ENCODE assay signal across 8 mouse cellular contexts in the genomic region with DNA sequence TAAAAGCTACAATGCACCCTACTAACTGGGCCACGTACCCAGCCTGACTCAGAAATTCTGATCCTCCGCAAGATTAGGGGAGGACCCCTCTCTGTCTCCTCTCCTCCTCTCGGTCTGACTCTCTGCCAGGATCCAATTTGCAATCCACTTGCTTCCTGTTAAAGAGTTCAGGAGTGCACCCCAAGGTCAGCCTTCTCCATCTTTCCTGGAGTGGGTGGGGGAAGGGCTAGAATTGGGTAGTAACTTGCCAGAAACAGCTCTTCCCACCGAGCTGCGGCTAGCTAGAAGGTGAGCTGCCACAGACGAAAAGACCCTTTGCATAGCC. TPM values are rescaled to one million over a fixed set of nuclear protein-coding genes. Genes with fewer than 3 reads are reported as not detected.
DNase-seq lines count a peak whose midpoint lies in the region; ATAC-seq and TF ChIP-seq lines count a peak whose summit lies in the region.

No protein-coding gene starts in this region.

- no peaks in the 10 kb centered on the region for H3K36me3 ChIP-seq in limb, embryonic 13.5 days
- no peaks in the 10 kb centered on the region for H3K36me3 ChIP-seq in midbrain, postnatal 0 days (ENCODE audit: insufficient read depth, low read length)

- no peaks in the 10 kb centered on the region for H3K9me3 ChIP-seq in limb, embryonic 13.5 days
- H3K9me3 ChIP-seq in midbrain, postnatal 0 days (ENCODE audit: low read length): no peaks in the 10 kb centered on the region

- H3K4me3 ChIP-seq in brown adipose tissue, adult 24 weeks (ENCODE audit: insufficient read depth, low read depth, low read length): peak overlapping the region; percentile 67
- peak overlapping the region; percentile 69 for H3K4me3 ChIP-seq in limb, embryonic 13.5 days
- H3K4me3 ChIP-seq in midbrain, postnatal 0 days (ENCODE audit: low read depth, low read length): peak overlapping the region; percentile 67

- H3K27me3 ChIP-seq in limb, embryonic 13.5 days: no peaks in the 10 kb centered on the region
- H3K27me3 ChIP-seq in midbrain, postnatal 0 days (ENCODE audit: insufficient read depth, low read length): no peaks in the 10 kb centered on the region

- 0 out of 2 replicates have a peak overlapping the region, but pooled peaks have one; percentile 82 for H3K9ac ChIP-seq in limb, embryonic 13.5 days
- H3K9ac ChIP-seq in midbrain, postnatal 0 days (replicated peaks; ENCODE audit: low read length, poor library complexity, severe bottlenecking): peak overlapping the region; percentile 83

- ATAC-seq in limb, embryonic 13.5 days (ENCODE audit: low FRiP score, low read depth): no peak
- ATAC-seq in midbrain, postnatal 0 days (ENCODE audit: low FRiP score): 0 out of 2 replicates have a peak, but pooled peaks have one; percentile 0
- ATAC-seq in activated CD4-positive, CD25-positive, alpha-beta regulatory T cell, adult 4 months: no peak

- 5% methylated on average over 6 of the region's 6 CpGs for WGBS in limb, embryonic 13.5 days
- 3% methylated on average over 6 of the region's 6 CpGs for WGBS in midbrain, postnatal 0 days

- no peak overlapping the region for H3K27ac ChIP-seq in brown adipose tissue, adult 24 weeks (replicated peaks; ENCODE audit: low read depth, low read length)
- peak overlapping the region; percentile 95 for H3K27ac ChIP-seq in limb, embryonic 13.5 days
- H3K27ac ChIP-seq in midbrain, postnatal 0 days (ENCODE audit: low read depth, low read length): peak overlapping the region; percentile 86

- peak overlapping the region; percentile 81 for H3K4me2 ChIP-seq in limb, embryonic 13.5 days (replicated peaks)
- peak overlapping the region; percentile 85 for H3K4me2 ChIP-seq in midbrain, postnatal 0 days (ENCODE audit: low read depth, low read length, poor library complexity, severe bottlenecking)

- H3K4me1 ChIP-seq in brown adipose tissue, adult 24 weeks (ENCODE audit: control insufficient read depth, insufficient read depth, insufficient read length, low read length): no peaks in the 10 kb centered on the region
- H3K4me1 ChIP-seq in limb, embryonic 13.5 days: peaks cover 17% of the 10 kb centered on the region
- H3K4me1 ChIP-seq in midbrain, postnatal 0 days (ENCODE audit: insufficient read depth, low read length): no peaks in the 10 kb centered on the region

- peak; percentile 15 for DNase-seq in ovary, postnatal 10 days (ENCODE audit: low spot score)
- no peak for DNase-seq in ovary, adult 18-20 months (ENCODE audit: low spot score)
- peak; percentile 15 for DNase-seq in heart, postnatal 4 days
- no peak for DNase-seq in midbrain, postnatal 0 days (ENCODE audit: low spot score)
- DNase-seq in right cerebral cortex, postnatal 36 days (ENCODE audit: low spot score in 2 of 2): no peak

- TF ChIP-seq CTCF in midbrain, postnatal 0 days (IDR thresholded peaks at IDR 0.05): no peak

RNA-seq across cellular contexts. Expression of a gene that starts 4.8 kb away (rescaled TPM):
- 8.4 and 10.2 TPM in 2 replicates for polyA plus RNA-seq in brown adipose tissue, adult 24 weeks (2012; ENCODE audit: insufficient read depth, insufficient read length, missing spikeins)
- 10 to 100 TPM; 27.9 to 28.2 TPM for total RNA-seq in heart, postnatal 4 days (2021)
- polyA plus RNA-seq in limb, embryonic 13.5 days (2015; fragmentation: Nextera tagmentation; extraction: Ambion mirVana): 8.5 and 9.2 TPM in 2 replicates
- total RNA-seq in midbrain, postnatal 0 days (2014; rRNA removed): 12.9 and 17.0 TPM in 2 replicates
- 5.7 and 6.2 TPM in 2 replicates for polyA plus RNA-seq in midbrain, postnatal 0 days (2015; fragmentation: Nextera tagmentation; extraction: Ambion mirVana)
- polyA plus RNA-seq in activated CD4-positive, CD25-positive, alpha-beta regulatory T cell, adult 4 months (2017; shearing (Covaris generic)): 1 to 10 TPM; 2.1 to 3.4 TPM

Comparison
In these comparisons a context has a peak if more than half of its experiments do, and no peak if none do; other contexts are left out.
1. DNase-seq: peak in ovary, postnatal 10 days (single experiment) and heart, postnatal 4 days (single experiment); none in ovary, adult 18-20 months (single experiment), midbrain, postnatal 0 days (single experiment) and right cerebral cortex, postnatal 36 days (0 of 2).
2. Peak in every context shown above with its lines, with median percentiles within 50 percentile points of each other: H3K4me3 ChIP-seq.